ENCODE assay signal across 8 mouse cellular contexts in the genomic region with DNA sequence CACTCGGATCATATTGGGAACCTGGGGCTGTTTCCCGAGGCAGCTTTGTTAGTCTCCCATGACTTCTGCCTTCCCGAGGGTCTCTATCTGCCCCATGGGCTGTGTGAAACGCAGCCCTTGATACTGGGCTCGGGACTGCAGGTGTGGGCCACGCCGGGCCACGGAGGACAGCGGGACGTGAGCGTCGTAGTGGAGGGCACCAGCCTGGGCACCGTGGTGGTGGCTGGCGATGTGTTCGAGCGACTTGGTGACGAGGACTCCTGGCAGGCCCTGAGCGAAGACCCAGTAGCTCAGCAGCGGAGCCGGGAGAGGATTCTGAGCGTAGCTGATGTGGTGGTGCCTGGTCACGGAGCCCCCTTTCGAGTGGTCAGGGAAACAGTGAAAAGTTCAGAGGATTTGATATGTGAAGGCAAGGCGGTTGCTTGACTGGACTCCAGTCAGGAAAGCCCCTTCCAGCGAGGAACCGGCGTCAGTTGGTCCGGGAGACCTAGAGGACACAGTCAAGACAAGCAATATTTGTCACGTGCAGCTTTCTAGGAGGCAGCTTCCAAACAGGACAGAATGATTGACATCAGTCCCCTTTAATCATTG. TPM values are rescaled to one million over a fixed set of nuclear protein-coding genes. Genes with fewer than 3 reads are reported as not detected.
A peak's percentile ranks its signal among the peaks of the same experiment; 100 is the strongest.
DNase-seq lines count a peak whose midpoint lies in the region; ATAC-seq lines count a peak whose summit lies in the region.

No protein-coding gene starts in this region.

- 2% methylated on average over 29 of the region's 29 CpGs for WGBS in hindbrain, embryonic 12.5 days
- 2% methylated on average over 29 of the region's 29 CpGs for WGBS in limb, embryonic 15.5 days
- under 1% methylated on average over 29 of the region's 29 CpGs for WGBS in midbrain, embryonic 14.5 days

- H3K27me3 ChIP-seq in hindbrain, embryonic 12.5 days, result no peaks in the 10 kb centered on the region
- H3K27me3 ChIP-seq in limb, embryonic 15.5 days, result no peaks in the 10 kb centered on the region
- H3K27me3 ChIP-seq in midbrain, embryonic 14.5 days (ENCODE audit: control insufficient read depth, insufficient read depth, low read length), result no peaks in the 10 kb centered on the region

- peak overlapping the region; percentile 96 for H3K4me2 ChIP-seq in hindbrain, embryonic 12.5 days (replicated peaks)
- H3K4me2 ChIP-seq in limb, embryonic 15.5 days, result peak overlapping the region; percentile 78
- peak overlapping the region; percentile 97 for H3K4me2 ChIP-seq in midbrain, embryonic 14.5 days (ENCODE audit: low read length)

- H3K4me1 ChIP-seq in hindbrain, embryonic 12.5 days, result peaks cover 10% of the 10 kb centered on the region
- peaks cover 7% of the 10 kb centered on the region for H3K4me1 ChIP-seq in limb, embryonic 15.5 days
- H3K4me1 ChIP-seq in midbrain, embryonic 14.5 days (ENCODE audit: control insufficient read depth, insufficient read depth, low read length), result no peaks in the 10 kb centered on the region

- peak overlapping the region; percentile 93 for H3K9ac ChIP-seq in hindbrain, embryonic 12.5 days
- peak overlapping the region; percentile 90 for H3K9ac ChIP-seq in limb, embryonic 15.5 days
- peak overlapping the region; percentile 89 for H3K9ac ChIP-seq in midbrain, embryonic 14.5 days (replicated peaks; ENCODE audit: low read length)

- H3K36me3 ChIP-seq in hindbrain, embryonic 12.5 days, result peaks cover 32% of the 10 kb centered on the region
- H3K36me3 ChIP-seq in limb, embryonic 15.5 days, result peaks cover 31% of the 10 kb centered on the region
- peaks cover 25% of the 10 kb centered on the region for H3K36me3 ChIP-seq in midbrain, embryonic 14.5 days (ENCODE audit: control insufficient read depth, insufficient read depth, low read length)

- peak overlapping the region; percentile 91 for H3K27ac ChIP-seq in hindbrain, embryonic 12.5 days
- H3K27ac ChIP-seq in limb, embryonic 15.5 days, result peak overlapping the region; percentile 89
- peak overlapping the region; percentile 92 for H3K27ac ChIP-seq in midbrain, embryonic 14.5 days (replicated peaks; ENCODE audit: low read depth, low read length)

- DNase-seq in layer of hippocampus, adult 11-12 months (ENCODE audit: low spot score), result peak; percentile 22
- no peak for DNase-seq in layer of hippocampus, adult 9-10 months (ENCODE audit: low spot score)
- peak; percentile 43 to 50 for DNase-seq in adrenal gland, postnatal 36 days
- peak; percentile 70 for DNase-seq in midbrain, embryonic 14.5 days
- peak; percentile 55 for DNase-seq in thymus, postnatal 4 days

- peak; percentile 47 for ATAC-seq in erythroblast, adult 5-6 weeks (replicated peaks; ENCODE audit: low FRiP score, poor library complexity, severe bottlenecking)
- peak; percentile 75 for ATAC-seq in hindbrain, embryonic 12.5 days (ENCODE audit: low FRiP score)
- peak; percentile 56; the same call in 1 of the 2 replicates for ATAC-seq in limb, embryonic 15.5 days (ENCODE audit: insufficient number of reproducible peaks, low FRiP score, low TSS enrichment, low read depth)
- peak; percentile 73 for ATAC-seq in midbrain, embryonic 14.5 days (ENCODE audit: low FRiP score, low TSS enrichment)

- no peaks in the 10 kb centered on the region for H3K9me3 ChIP-seq in hindbrain, embryonic 12.5 days (replicated peaks)
- no peaks in the 10 kb centered on the region for H3K9me3 ChIP-seq in limb, embryonic 15.5 days
- H3K9me3 ChIP-seq in midbrain, embryonic 14.5 days (ENCODE audit: control insufficient read depth, low read length), result no peaks in the 10 kb centered on the region

- H3K4me3 ChIP-seq in hindbrain, embryonic 12.5 days, result peak overlapping the region; percentile 74
- H3K4me3 ChIP-seq in limb, embryonic 15.5 days, result peak overlapping the region; percentile 74
- H3K4me3 ChIP-seq in midbrain, embryonic 14.5 days (replicated peaks; ENCODE audit: low read depth, low read length), result peak overlapping the region; percentile 73

RNA-seq across cellular contexts. Expression of a gene that starts 0.7 kb away (rescaled TPM):
- 1 to 10 TPM; 8.5 to 9.2 TPM for total RNA-seq in adrenal gland, postnatal 36 days (2021)
- total RNA-seq in erythroblast, adult 5-6 weeks (2015; ENCODE audit: low replicate concordance), result 1.0 TPM in 1 of 2 replicates, not detected in the other
- total RNA-seq in erythroblast, adult 5-6 weeks (2017; ENCODE audit: low replicate concordance), result 2.2 and 2.5 TPM in 2 replicates
- 10.9 and 12.8 TPM in 2 replicates for polyA plus RNA-seq in hindbrain, embryonic 12.5 days (2016; fragmentation: Nextera tagmentation; extraction: Ambion mirVana)
- polyA plus RNA-seq in limb, embryonic 15.5 days (2015; fragmentation: Nextera tagmentation; extraction: Ambion mirVana), result 8.4 and 9.2 TPM in 2 replicates
- 12.6 and 18.0 TPM in 2 replicates for polyA plus RNA-seq in midbrain, embryonic 14.5 days (2014; fragmentation: Nextera tagmentation; extraction: Ambion mirVana)

RNA-seq across cellular contexts. Expression of a gene that starts 7.6 kb away (rescaled TPM):
- 10 to 100 TPM; 21.5 to 24.7 TPM for total RNA-seq in adrenal gland, postnatal 36 days (2021)
- total RNA-seq in erythroblast, adult 5-6 weeks (2015; ENCODE audit: low replicate concordance), result 7.3 and 12.1 TPM in 2 replicates
- 6.3 and 13.1 TPM in 2 replicates for total RNA-seq in erythroblast, adult 5-6 weeks (2017; ENCODE audit: low replicate concordance)
- 45.8 and 46.3 TPM in 2 replicates for polyA plus RNA-seq in hindbrain, embryonic 12.5 days (2016; fragmentation: Nextera tagmentation; extraction: Ambion mirVana)
- polyA plus RNA-seq in limb, embryonic 15.5 days (2015; fragmentation: Nextera tagmentation; extraction: Ambion mirVana), result 69.4 and 69.7 TPM in 2 replicates
- polyA plus RNA-seq in midbrain, embryonic 14.5 days (2014; fragmentation: Nextera tagmentation; extraction: Ambion mirVana), result 24.3 and 32.0 TPM in 2 replicates

RNA-seq across cellular contexts. Expression of a gene that starts 7.6 kb away (rescaled TPM):
- total RNA-seq in adrenal gland, postnatal 36 days (2021), result 10 to 100 TPM; 41.2 to 47.5 TPM
- total RNA-seq in erythroblast, adult 5-6 weeks (2015; ENCODE audit: low replicate concordance), result 10.6 and 16.9 TPM in 2 replicates
- total RNA-seq in erythroblast, adult 5-6 weeks (2017; ENCODE audit: low replicate concordance), result 10.9 and 11.5 TPM in 2 replicates
- 102 and 109 TPM in 2 replicates for polyA plus RNA-seq in hindbrain, embryonic 12.5 days (2016; fragmentation: Nextera tagmentation; extraction: Ambion mirVana)
- polyA plus RNA-seq in limb, embryonic 15.5 days (2015; fragmentation: Nextera tagmentation; extraction: Ambion mirVana), result 73.8 and 74.8 TPM in 2 replicates
- polyA plus RNA-seq in midbrain, embryonic 14.5 days (2014; fragmentation: Nextera tagmentation; extraction: Ambion mirVana), result 68.7 and 93.5 TPM in 2 replicates

RNA-seq across cellular contexts. Expression of a gene that starts 22.6 kb away (rescaled TPM):
- total RNA-seq in adrenal gland, postnatal 36 days (2021), result 10 to 100 TPM; 33.0 to 34.5 TPM
- 78.0 and 100 TPM in 2 replicates for total RNA-seq in erythroblast, adult 5-6 weeks (2015; ENCODE audit: low replicate concordance)
- 155 and 180 TPM in 2 replicates for total RNA-seq in erythroblast, adult 5-6 weeks (2017; ENCODE audit: low replicate concordance)
- polyA plus RNA-seq in hindbrain, embryonic 12.5 days (2016; fragmentation: Nextera tagmentation; extraction: Ambion mirVana), result 179 and 180 TPM in 2 replicates
- 139 and 143 TPM in 2 replicates for polyA plus RNA-seq in limb, embryonic 15.5 days (2015; fragmentation: Nextera tagmentation; extraction: Ambion mirVana)
- polyA plus RNA-seq in midbrain, embryonic 14.5 days (2014; fragmentation: Nextera tagmentation; extraction: Ambion mirVana), result 81.9 and 117 TPM in 2 replicates

RNA-seq across cellular contexts. Expression of a gene that starts 23.0 kb away (rescaled TPM):
- total RNA-seq in adrenal gland, postnatal 36 days (2021), result 10 to 100 TPM; 19.1 to 19.7 TPM
- total RNA-seq in erythroblast, adult 5-6 weeks (2015; ENCODE audit: low replicate concordance), result 4.8 and 5.6 TPM in 2 replicates
- 7.9 and 12.5 TPM in 2 replicates for total RNA-seq in erythroblast, adult 5-6 weeks (2017; ENCODE audit: low replicate concordance)
- polyA plus RNA-seq in hindbrain, embryonic 12.5 days (2016; fragmentation: Nextera tagmentation; extraction: Ambion mirVana), result 25.7 and 28.6 TPM in 2 replicates
- polyA plus RNA-seq in limb, embryonic 15.5 days (2015; fragmentation: Nextera tagmentation; extraction: Ambion mirVana), result 22.8 and 24.3 TPM in 2 replicates
- polyA plus RNA-seq in midbrain, embryonic 14.5 days (2014; fragmentation: Nextera tagmentation; extraction: Ambion mirVana), result 16.8 and 19.9 TPM in 2 replicates
